Mouse (Mus musculus) C2C12 (cell line): ENCODE measurements around the gene Trcg1. TPM values are rescaled to one million over a fixed set of nuclear protein-coding genes. Genes with fewer than 3 reads are reported as not detected.

ENCODE experiments used
- H3K27me3 ChIP-seq: one replicate; pipeline ENCODE4 v1.6.1; 2011; ENCODE audit not compliant: control insufficient read depth, insufficient read depth, insufficient read length
- H3K36me3 ChIP-seq: one replicate; pipeline ENCODE4 v1.6.1; 2011; ENCODE audit not compliant: control insufficient read depth, insufficient read depth
- H3K4me3 ChIP-seq: one replicate; pipeline ENCODE4 v1.5.1; 2011; ENCODE audit warnings: mild to moderate bottlenecking, control low read depth; ENCODE audit not compliant: poor library complexity, insufficient read depth, severe bottlenecking
- H3K79me2 ChIP-seq: one replicate; pipeline ENCODE4 v1.6.1; 2011; ENCODE audit not compliant: control insufficient read depth, insufficient read depth
- H3K79me3 ChIP-seq: one replicate; pipeline ENCODE4 v1.6.1; 2011; ENCODE audit warnings: low read depth, control low read depth
- H3ac ChIP-seq: one replicate; pipeline ENCODE3; 2011; ENCODE audit warnings: low read depth; ENCODE audit not compliant: control insufficient read depth, insufficient read length
- CEBPB ChIP-seq: IDR thresholded peaks from one replicate; pipeline ENCODE4 v1.6.1; 2011; ENCODE audit warnings: low read depth, mild to moderate bottlenecking, control low read depth, moderate library complexity
- CTCF ChIP-seq: IDR thresholded peaks from one replicate; pipeline ENCODE4 v1.5.1; 2011; ENCODE audit not compliant: control insufficient read depth, insufficient read depth, insufficient read length
- FOSL1 ChIP-seq: IDR thresholded peaks from one replicate; pipeline ENCODE4 v1.8.0; 2011; ENCODE audit warnings: mild to moderate bottlenecking, low read length; ENCODE audit not compliant: poor library complexity, insufficient read depth, severe bottlenecking
- MAX ChIP-seq: IDR thresholded peaks from one replicate; pipeline ENCODE4 v1.6.1; 2011; ENCODE audit warnings: mild to moderate bottlenecking, control low read depth
- MYOD1 ChIP-seq: IDR thresholded peaks from one replicate; pipeline ENCODE4 v1.6.1; 2011; ENCODE audit warnings: low read depth; ENCODE audit not compliant: control insufficient read depth, insufficient read length
- MYOG ChIP-seq: IDR thresholded peaks from one replicate; pipeline ENCODE4 v1.6.1; 2011; ENCODE audit not compliant: control insufficient read depth, insufficient read length; ENCODE audit errors: extremely low read depth
- USF1 ChIP-seq: IDR thresholded peaks from one replicate; pipeline ENCODE4 v1.6.1; 2011; ENCODE audit warnings: low read depth, mild to moderate bottlenecking, control low read depth, moderate library complexity
- polyA plus RNA-seq: library from polyadenylated mRNA; unstranded; fragments of >200 nt; fragmentation: generic; extraction: Trizol; gene quantifications from one replicate; pipeline ENCODE4 v1.2.1, GENCODE M21; 2012; ENCODE audit warnings: missing spikeins

The Trcg1 gene
- polyA plus RNA-seq, 1 experiment = not detected

- Histone ChIP-seq H3K79me2 (no peaks in the 10 kb centered on the region), H3K27me3 (no peaks in the 10 kb centered on the region), H3K36me3 (no peaks in the 10 kb centered on the region), H3K4me3 (no peak overlapping the region), H3K79me3 (no peaks in the 10 kb centered on the region), H3ac (no peak overlapping the region)
- TF ChIP-seq MYOG (no peak), FOSL1 (no peak), CTCF (no peak), MAX (no peak), CEBPB (no peak), USF1 (no peak), MYOD1 (no peak)
Measured at GRCm38 (mm10) chr9:57238220-57238619, 1.9 kb downstream of the Trcg1 start.

GRCm38 (mm10) chr9:57241111-57241510 lies 4.8 kb downstream of the Trcg1 start:
- no peak for TF ChIP-seq MYOD1
- no peak for TF ChIP-seq USF1
- no peak for TF ChIP-seq FOSL1
- TF ChIP-seq CTCF = no peak
- TF ChIP-seq CEBPB = no peak
- TF ChIP-seq MAX = no peak
- no peak for TF ChIP-seq MYOG
- Histone ChIP-seq H3K36me3 (no peaks in the 10 kb centered on the region), H3K27me3 (no peaks in the 10 kb centered on the region), H3K4me3 (no peak overlapping the region), H3K79me3 (no peaks in the 10 kb centered on the region), H3ac (no peak overlapping the region), H3K79me2 (no peaks in the 10 kb centered on the region)

GRCm38 (mm10) chr9:57242916-57243315 lies 6.6 kb downstream of the Trcg1 start:
- no peak for TF ChIP-seq CEBPB
- no peak for TF ChIP-seq MYOG
- TF ChIP-seq CTCF = no peak
- no peak for TF ChIP-seq MAX
- no peak for TF ChIP-seq USF1
- TF ChIP-seq FOSL1 = no peak
- TF ChIP-seq MYOD1 = no peak
- Histone ChIP-seq H3K27me3 (no peaks in the 10 kb centered on the region), H3K4me3 (no peak overlapping the region), H3K79me3 (no peaks in the 10 kb centered on the region), H3K36me3 (no peaks in the 10 kb centered on the region), H3K79me2 (no peaks in the 10 kb centered on the region), H3ac (no peak overlapping the region)

- H3K79me3 ChIP-seq = no peaks in the 10 kb centered on the region
- no peak for TF ChIP-seq USF1
- no peak for TF ChIP-seq CTCF
- no peak for TF ChIP-seq FOSL1
- TF ChIP-seq MYOG = no peak
- no peak for TF ChIP-seq MAX
- TF ChIP-seq CEBPB = no peak
- no peak for TF ChIP-seq MYOD1
- H3ac ChIP-seq = no peak overlapping the region
- no peaks in the 10 kb centered on the region for H3K79me2 ChIP-seq
- H3K36me3 ChIP-seq = no peaks in the 10 kb centered on the region
- no peak overlapping the region for H3K4me3 ChIP-seq
- H3K27me3 ChIP-seq = no peaks in the 10 kb centered on the region
Measured at GRCm38 (mm10) chr9:57244106-57244685, 7.8 kb downstream of the Trcg1 start.

- Histone ChIP-seq H3K27me3 (no peaks in the 10 kb centered on the region), H3K4me3 (no peak overlapping the region), H3K79me3 (no peaks in the 10 kb centered on the region), H3ac (no peak overlapping the region), H3K36me3 (no peaks in the 10 kb centered on the region), H3K79me2 (no peaks in the 10 kb centered on the region)
- no peak for TF ChIP-seq CEBPB
- TF ChIP-seq CTCF = no peak
- TF ChIP-seq MYOG = no peak
- TF ChIP-seq MAX = no peak
- no peak for TF ChIP-seq USF1
- no peak for TF ChIP-seq MYOD1
- no peak for TF ChIP-seq FOSL1
Measured at GRCm38 (mm10) chr9:57246482-57246881, 10.1 kb downstream of the Trcg1 start.
